Mouse (Mus musculus) heart, embryonic 10.5 days (tissue): ENCODE data around the gene Cers5. TPM values are rescaled to one million over a fixed set of nuclear protein-coding genes. Genes with fewer than 3 reads are reported as not detected.
"Not testable (repeated sequence)": the region's sequence is repeated elsewhere in the genome, so short reads cannot be mapped to it uniquely, and the experiment has no call there.

Source experiments
- DNase-seq: peaks from one replicate; pipeline ENCODE4 v3.0.0-alpha.2; 2017; ENCODE audit warnings: low spot score
- H3K27ac ChIP-seq: fragments of 300-500 bp; sonication (generic); 2 replicates; pipeline ENCODE4 v1.5.1; 2016; ENCODE audit warnings: mild to moderate bottlenecking
- H3K27me3 ChIP-seq: fragments of 300-500 bp; sonication (generic); 2 replicates; pipeline ENCODE4 v1.6.1; 2016; ENCODE audit warnings: mild to moderate bottlenecking; ENCODE audit not compliant: poor library complexity, insufficient read depth, severe bottlenecking
- H3K36me3 ChIP-seq: fragments of 300-500 bp; sonication (generic); 2 replicates; pipeline ENCODE4 v1.6.1; 2016; ENCODE audit warnings: mild to moderate bottlenecking, moderate library complexity
- H3K4me1 ChIP-seq: fragments of 300-500 bp; sonication (generic); 2 replicates; pipeline ENCODE4 v1.6.1; 2016; ENCODE audit warnings: mild to moderate bottlenecking
- H3K4me3 ChIP-seq: fragments of 300-500 bp; sonication (generic); 2 replicates; pipeline ENCODE4 v1.5.1; 2016; ENCODE audit warnings: mild to moderate bottlenecking, moderate library complexity
- H3K9me3 ChIP-seq: fragments of 300-500 bp; sonication (generic); 2 replicates; pipeline ENCODE4 v1.6.1; 2016; ENCODE audit warnings: mild to moderate bottlenecking, moderate library complexity
- WGBS: fragments of 180-500 bp; shearing (Covaris S2); methylation state at CpG from one replicate; pipeline ENCODE4 v1.1.7; 2016; 5-methylcytosine and 5-hydroxymethylcytosine counted together
- polyA plus RNA-seq: library from polyadenylated mRNA; unstranded; fragments of >200 nt; fragmentation: Nextera tagmentation; extraction: Ambion mirVana; gene quantifications from 2 replicates; pipeline ENCODE4 v1.2.1, GENCODE M21; 2016

The Cers5 gene
- polyA plus RNA-seq, 1 experiment from 2014 or later: 56.5 TPM

- 69% methylated on average over 11 of the region's 11 CpGs for WGBS
- DNase-seq: no peak
- no peaks in the 10 kb centered on the region for H3K9me3 ChIP-seq
- peaks cover 51% of the 10 kb centered on the region for H3K4me1 ChIP-seq
- H3K36me3 ChIP-seq: peaks cover 68% of the 10 kb centered on the region
- peak within 1 kb of the TSS; percentile 100 for H3K27ac ChIP-seq
- H3K27me3 ChIP-seq: no peaks in the 10 kb centered on the region
- peak within 1 kb of the TSS; percentile 92 for H3K4me3 ChIP-seq
Observed at GRCm38 (mm10) chr15:99705440-99706048, 67.1 kb downstream of the Cers5 start, which contains the start of gene Gm17349. TSS of gene Gm17349 (minus strand) at chr15:99705490.

GRCm38 (mm10) chr15:99704881-99705280, 67.8 kb downstream of the Cers5 start:
- Histone ChIP-seq H3K27me3 (no peaks in the 10 kb centered on the region), H3K4me3 (peak overlapping the region; percentile 92), H3K36me3 (peaks cover 61% of the 10 kb centered on the region), H3K27ac (peak overlapping the region; percentile 100), H3K4me1 (peaks cover 57% of the 10 kb centered on the region), H3K9me3 (no peaks in the 10 kb centered on the region)
- DNase-seq: no peak
- 24% methylated on average over 7 of the region's 7 CpGs for WGBS

GRCm38 (mm10) chr15:99704041-99704681, 68.5 kb downstream of the Cers5 start:
- Histone ChIP-seq H3K27me3 (peaks cover 4% of the 10 kb centered on the region; the same call in 1 of the 2 replicates), H3K4me3 (peak overlapping the region; percentile 92), H3K4me1 (peaks cover 57% of the 10 kb centered on the region), H3K27ac (peak overlapping the region; percentile 100), H3K36me3 (peaks cover 54% of the 10 kb centered on the region), H3K9me3 (no peaks in the 10 kb centered on the region)
- WGBS: 46% methylated on average over 23 of the region's 23 CpGs
- no peak for DNase-seq

GRCm38 (mm10) chr15:99703676-99704040, 69.0 kb downstream of the Cers5 start:
- H3K27ac ChIP-seq: peak overlapping the region; percentile 100
- no peak for DNase-seq
- peaks cover 62% of the 10 kb centered on the region for H3K4me1 ChIP-seq
- H3K4me3 ChIP-seq: peak overlapping the region; percentile 92; the same call in 1 of the 2 replicates
- H3K27me3 ChIP-seq: peaks cover 10% of the 10 kb centered on the region; the same call in 1 of the 2 replicates
- H3K36me3 ChIP-seq: peaks cover 49% of the 10 kb centered on the region
- no peaks in the 10 kb centered on the region for H3K9me3 ChIP-seq
- WGBS: 72% methylated on average over 5 of the region's 5 CpGs

GRCm38 (mm10) chr15:99703104-99703503, 69.6 kb downstream of the Cers5 start:
- peaks cover 44% of the 10 kb centered on the region for H3K36me3 ChIP-seq
- whole genome bisulfite sequencing: 65% methylated on average over 9 of the region's 9 CpGs
- peaks cover 14% of the 10 kb centered on the region for H3K27me3 ChIP-seq
- no peaks in the 10 kb centered on the region for H3K9me3 ChIP-seq
- no peak for DNase-seq
- H3K4me1 ChIP-seq: peaks cover 65% of the 10 kb centered on the region
- H3K27ac ChIP-seq: peak overlapping the region; percentile 100; the same call in 1 of the 2 replicates
- H3K4me3 ChIP-seq: peak overlapping the region; percentile 92

- peak within 1 kb of the TSS; percentile 100 for H3K27ac ChIP-seq
- WGBS: under 1% methylated on average over 70 of the region's 71 CpGs
- no peaks in the 10 kb centered on the region for H3K9me3 ChIP-seq
- peaks cover 35% of the 10 kb centered on the region for H3K36me3 ChIP-seq
- peak within 1 kb of the TSS; percentile 92 for H3K4me3 ChIP-seq
- peaks cover 23% of the 10 kb centered on the region for H3K27me3 ChIP-seq
- peak; percentile 97 for DNase-seq
- peaks cover 65% of the 10 kb centered on the region for H3K4me1 ChIP-seq
Observed at GRCm38 (mm10) chr15:99701999-99702900, 70.4 kb downstream of the Cers5 start, which contains the start of gene Smarcd1. TSS of gene Smarcd1 (plus strand) at chr15:99702129.

- peaks cover 65% of the 10 kb centered on the region for H3K4me1 ChIP-seq
- 44% methylated on average over 16 of the region's 16 CpGs for WGBS
Observed at GRCm38 (mm10) chr15:99701640-99701998, 71.1 kb downstream of the Cers5 start.

GRCm38 (mm10) chr15:99700219-99701106, 72.2 kb downstream of the Cers5 start:
- Histone ChIP-seq H3K27me3 (peaks cover 35% of the 10 kb centered on the region), H3K9me3 (no peaks in the 10 kb centered on the region), H3K4me3 (no peak overlapping the region), H3K27ac (no peak overlapping the region; the same call in 1 of the 2 replicates), H3K36me3 (peaks cover 20% of the 10 kb centered on the region), H3K4me1 (peaks cover 60% of the 10 kb centered on the region)
- no peak for DNase-seq
- 87% methylated on average over 18 of the region's 18 CpGs for WGBS

More at GRCm38 (mm10) chr15:99701640-99701998, 71.1 kb downstream of the Cers5 start:
- not testable (repeated sequence) for H3K9me3 ChIP-seq, DNase-seq
- H3K27ac ChIP-seq: peak overlapping the region; percentile 100
- peaks cover 29% of the 10 kb centered on the region for H3K27me3 ChIP-seq
- peak overlapping the region; percentile 92 for H3K4me3 ChIP-seq
- peaks cover 29% of the 10 kb centered on the region for H3K36me3 ChIP-seq

- no peaks in the 10 kb centered on the region for H3K9me3 ChIP-seq
- no peak for DNase-seq
- 84% methylated on average over 10 of the region's 10 CpGs for WGBS
- peaks cover 15% of the 10 kb centered on the region for H3K36me3 ChIP-seq
- no peak overlapping the region for H3K27ac ChIP-seq
- H3K4me3 ChIP-seq: no peak overlapping the region
- H3K27me3 ChIP-seq: peaks cover 35% of the 10 kb centered on the region
- peaks cover 64% of the 10 kb centered on the region for H3K4me1 ChIP-seq
Observed at GRCm38 (mm10) chr15:99699715-99700114, 73.0 kb downstream of the Cers5 start.

- Histone ChIP-seq H3K27ac (no peak overlapping the region), H3K4me1 (peaks cover 58% of the 10 kb centered on the region), H3K9me3 (no peaks in the 10 kb centered on the region), H3K27me3 (peaks cover 38% of the 10 kb centered on the region), H3K36me3 (peaks cover 5% of the 10 kb centered on the region; the same call in 1 of the 2 replicates), H3K4me3 (no peak overlapping the region)
- DNase-seq: no peak
- 29% methylated on average over 20 of the region's 20 CpGs for WGBS
Observed at GRCm38 (mm10) chr15:99698533-99699085, 74.1 kb downstream of the Cers5 start.

GRCm38 (mm10) chr15:99697309-99697708, 75.4 kb downstream of the Cers5 start:
- Histone ChIP-seq H3K36me3 (no peaks in the 10 kb centered on the region), H3K27ac (no peak overlapping the region), H3K9me3 (no peaks in the 10 kb centered on the region), H3K4me1 (peaks cover 45% of the 10 kb centered on the region), H3K27me3 (peaks cover 48% of the 10 kb centered on the region), H3K4me3 (no peak overlapping the region)
- 14% methylated on average over 2 of the region's 2 CpGs for WGBS
- DNase-seq: no peak

GRCm38 (mm10) chr15:99691976-99692375, 80.7 kb downstream of the Cers5 start:
- WGBS: 51% methylated on average over 9 of the region's 9 CpGs
- peaks cover 46% of the 10 kb centered on the region for H3K27me3 ChIP-seq
- H3K36me3 ChIP-seq: no peaks in the 10 kb centered on the region
- H3K9me3 ChIP-seq: no peaks in the 10 kb centered on the region
- DNase-seq: no peak
- H3K4me3 ChIP-seq: no peak overlapping the region
- H3K27ac ChIP-seq: no peak overlapping the region
- peaks cover 29% of the 10 kb centered on the region for H3K4me1 ChIP-seq
